Mouse (Mus musculus) pancreas, adult 10 weeks (tissue): ENCODE results near the gene Vmn1r15. TPM values are rescaled to one million over a fixed set of nuclear protein-coding genes. Genes with fewer than 3 reads are reported as not detected.

Source experiments
- polyA plus RNA-seq: library from polyadenylated mRNA; stranded (reverse); fragments of 350-450 nt; fragmentation: Illumina TruSeq; extraction: RNeasy Lipid Tissue Mini Kit (QIAGEN cat#74804); gene quantifications from one replicate; pipeline ENCODE4 v1.2.3, GENCODE M21; 2015; ENCODE audit warnings: low read depth, low replicate concordance; ENCODE audit not compliant: insufficient read depth

Gene Vmn1r15
- not detected for polyA plus RNA-seq

GRCm38 (mm10) chr6:57257652-57258051, at the start of gene Vmn1r15:
Gene Vmn1r15, plus strand, starts transcription at chr6:57257952.

GRCm38 (mm10) chr6:57231386-57231785, 26.4 kb upstream of the Vmn1r15 start, which contains the start of gene Vmn1r14:
Gene Vmn1r14, plus strand, starts transcription at chr6:57231686.

Other genes with a start within 250 kb of the Vmn1r15 start
- gene Vmn1r7, start 232.6 kb upstream of the Vmn1r15 start, polyA plus RNA-seq: not detected
- not detected for gene Vmn1r8, start 225.7 kb upstream of the Vmn1r15 start, polyA plus RNA-seq
- gene Vmn1r9, start 191.2 kb upstream of the Vmn1r15 start, polyA plus RNA-seq: not detected
- gene Vmn1r10, start 148.5 kb upstream of the Vmn1r15 start, polyA plus RNA-seq: not detected
- not detected for gene Vmn1r11, start 124.5 kb upstream of the Vmn1r15 start, polyA plus RNA-seq
- gene Vmn1r12, start 101.0 kb upstream of the Vmn1r15 start, polyA plus RNA-seq: not detected
- gene Vmn1r13, start 54.7 kb upstream of the Vmn1r15 start, polyA plus RNA-seq: not detected
- not detected for gene Vmn1r14, start 26.3 kb upstream of the Vmn1r15 start, polyA plus RNA-seq
- not detected for gene Vmn1r16, start 71.5 kb downstream of the Vmn1r15 start, polyA plus RNA-seq
- gene Vmn1r17, start 105.8 kb downstream of the Vmn1r15 start, polyA plus RNA-seq: not detected
- gene Vmn1r18, start 137.8 kb downstream of the Vmn1r15 start, polyA plus RNA-seq: not detected
- gene Vmn1r19, start 145.8 kb downstream of the Vmn1r15 start, polyA plus RNA-seq: not detected
- gene Vmn1r20, start 171.0 kb downstream of the Vmn1r15 start, polyA plus RNA-seq: not detected